Mouse (Mus musculus): ENCODE results near the gene Nhlrc1.

The Nhlrc1 gene

DNA sequence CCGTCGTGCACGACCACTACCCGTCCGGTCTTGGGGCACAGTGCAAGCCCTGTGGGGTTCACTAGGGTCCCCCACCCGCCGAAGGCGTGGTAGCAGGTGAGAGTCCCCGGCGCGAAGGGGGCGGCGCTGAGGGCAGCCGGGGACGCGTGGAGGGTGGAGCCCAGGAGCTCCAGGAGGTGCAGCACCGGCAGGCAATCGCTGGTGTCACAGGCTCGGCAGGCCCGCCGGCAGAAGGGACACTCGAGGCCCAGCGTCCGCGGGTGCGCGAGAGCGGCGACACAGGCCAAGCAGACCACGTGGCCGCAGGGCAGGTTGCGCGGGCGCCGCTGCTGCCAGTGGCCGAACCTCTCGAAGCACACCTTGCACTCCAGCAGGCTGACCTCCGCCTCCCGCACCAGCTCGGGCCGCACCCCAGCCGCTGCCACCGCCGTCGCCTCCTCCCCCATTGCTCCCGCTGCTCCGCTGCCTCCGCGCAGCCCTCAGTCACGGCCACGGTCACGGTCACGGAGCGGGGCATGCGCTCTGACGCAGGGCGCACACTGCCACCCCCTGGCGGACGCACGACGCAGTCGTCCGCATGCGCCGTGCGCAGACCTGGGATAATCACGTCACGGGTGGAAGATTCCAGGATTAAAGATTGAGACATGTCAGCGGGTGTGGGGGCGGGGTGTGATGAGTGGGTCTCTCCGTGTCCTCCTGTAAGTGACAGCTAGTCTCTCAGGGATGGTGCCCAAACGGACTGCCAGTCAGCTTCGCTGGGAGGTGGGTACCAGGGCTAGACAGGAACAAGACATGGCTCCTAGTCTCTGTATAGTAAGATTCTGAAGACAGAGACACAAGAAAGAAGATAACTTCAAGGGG is at the start of gene Nhlrc1:
Gene Nhlrc1 (minus strand): TSS at position 517 of the 861 bp plus-strand sequence.
- DNase-seq (ENCODE audit: low spot score), result peak; percentile 73

GRCm38 (mm10) chr13:47063985-47064760 is 49.5 kb upstream of the Nhlrc1 start:
- DNase-seq (ENCODE audit: low spot score), result no peak

- DNase-seq (ENCODE audit: low spot score), result peak; percentile 36
These were observed 48.1 kb upstream of the Nhlrc1 start for GRCm38 (mm10) chr13:47062756-47063155.

GRCm38 (mm10) chr13:47056781-47057180 is 42.1 kb upstream of the Nhlrc1 start:
- DNase-seq (ENCODE audit: low spot score), result no peak

DNA sequence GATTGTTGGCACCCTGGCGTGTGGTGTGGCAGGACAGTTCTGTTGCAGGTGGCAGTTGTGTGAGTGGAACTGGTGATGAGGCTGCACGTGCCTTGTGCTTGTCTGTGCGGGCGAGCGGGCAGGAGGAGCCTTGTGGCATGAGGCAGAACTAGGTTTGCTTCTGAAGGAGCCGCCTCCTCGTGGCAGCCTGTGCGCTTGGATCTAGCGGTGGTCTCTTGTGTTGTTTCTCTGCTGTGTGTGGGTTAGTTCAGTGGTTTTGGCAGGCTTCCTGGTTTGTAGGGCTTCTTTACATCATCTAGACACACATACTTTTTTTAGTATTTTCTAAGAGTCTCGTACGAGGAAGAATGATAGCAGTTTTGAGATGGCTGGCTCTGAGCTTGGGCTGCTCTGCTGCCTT is 41.5 kb upstream of the Nhlrc1 start:
- DNase-seq (ENCODE audit: low spot score), result no peak

- no peak for DNase-seq (ENCODE audit: low spot score)
These were observed 39.3 kb upstream of the Nhlrc1 start for GRCm38 (mm10) chr13:47053971-47054370.

DNA sequence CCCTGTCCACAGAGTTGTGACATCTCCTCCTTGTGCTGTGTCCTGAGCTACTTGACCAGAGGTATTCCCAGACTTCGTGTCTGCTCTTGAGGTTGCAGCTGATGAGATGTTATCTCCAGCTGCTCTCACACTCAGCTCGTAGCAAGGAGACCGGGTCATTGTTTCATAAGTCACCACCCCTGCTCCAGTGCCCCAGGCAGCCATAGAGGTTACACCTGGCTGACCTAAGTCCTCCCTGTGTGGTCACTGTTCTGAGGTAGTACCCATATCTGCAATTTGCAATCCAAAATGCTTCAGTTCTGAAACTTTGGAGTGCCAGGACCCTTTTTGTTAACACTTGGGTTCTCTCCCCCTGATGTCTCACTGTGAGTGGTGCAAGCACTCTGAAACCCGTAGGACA is 35.4 kb upstream of the Nhlrc1 start:
- DNase-seq (ENCODE audit: low spot score), result no peak

- DNase-seq (ENCODE audit: low spot score), result no peak
These were observed 33.3 kb upstream of the Nhlrc1 start for GRCm38 (mm10) chr13:47047996-47048395.

- DNase-seq (ENCODE audit: low spot score), result no peak
These were observed 29.9 kb upstream of the Nhlrc1 start, which contains the start of gene Tpmt for GRCm38 (mm10) chr13:47044617-47044947. Gene Tpmt (minus strand): TSS chr13:47044737.

GRCm38 (mm10) chr13:47043833-47044616 is 29.4 kb upstream of the Nhlrc1 start:
- no peak for DNase-seq (ENCODE audit: low spot score)

DNA sequence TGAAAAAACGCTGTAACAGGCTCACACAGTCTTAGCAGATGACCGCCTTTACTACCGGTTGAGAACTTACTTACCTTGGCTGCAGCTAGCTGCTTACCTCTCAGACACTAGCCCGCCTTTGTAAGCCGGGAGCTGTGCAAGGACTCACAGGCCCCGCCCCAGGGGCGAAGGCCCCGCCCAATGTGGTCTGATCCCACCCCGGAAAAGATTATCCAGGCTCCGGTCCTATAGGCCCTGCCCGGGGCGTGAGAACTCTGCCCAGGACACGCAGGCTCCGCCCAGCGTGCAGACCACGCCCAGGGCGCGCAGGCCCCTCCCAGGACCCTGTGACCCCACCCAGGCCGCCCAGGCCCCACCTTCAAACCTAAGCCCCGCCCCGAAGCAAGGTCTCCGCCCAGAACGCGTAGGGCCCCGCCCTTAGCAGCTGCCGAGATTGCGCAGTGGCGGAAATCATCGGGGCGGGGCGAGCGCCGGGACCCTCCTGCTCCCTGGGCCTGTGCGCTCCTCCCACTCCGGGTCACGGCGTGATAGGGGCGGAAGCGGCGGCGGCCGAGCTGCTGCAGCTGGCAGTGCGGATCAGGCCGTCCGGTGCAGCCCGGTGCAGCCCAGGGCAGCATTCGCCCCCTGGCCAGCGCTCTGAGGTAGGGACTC is 28.5 kb upstream of the Nhlrc1 start, which contains the start of gene Kdm1b:
Gene Kdm1b (plus strand): TSS at position 470 of the 651 bp plus-strand sequence.
- peak; percentile 100 for DNase-seq (ENCODE audit: low spot score)

DNA sequence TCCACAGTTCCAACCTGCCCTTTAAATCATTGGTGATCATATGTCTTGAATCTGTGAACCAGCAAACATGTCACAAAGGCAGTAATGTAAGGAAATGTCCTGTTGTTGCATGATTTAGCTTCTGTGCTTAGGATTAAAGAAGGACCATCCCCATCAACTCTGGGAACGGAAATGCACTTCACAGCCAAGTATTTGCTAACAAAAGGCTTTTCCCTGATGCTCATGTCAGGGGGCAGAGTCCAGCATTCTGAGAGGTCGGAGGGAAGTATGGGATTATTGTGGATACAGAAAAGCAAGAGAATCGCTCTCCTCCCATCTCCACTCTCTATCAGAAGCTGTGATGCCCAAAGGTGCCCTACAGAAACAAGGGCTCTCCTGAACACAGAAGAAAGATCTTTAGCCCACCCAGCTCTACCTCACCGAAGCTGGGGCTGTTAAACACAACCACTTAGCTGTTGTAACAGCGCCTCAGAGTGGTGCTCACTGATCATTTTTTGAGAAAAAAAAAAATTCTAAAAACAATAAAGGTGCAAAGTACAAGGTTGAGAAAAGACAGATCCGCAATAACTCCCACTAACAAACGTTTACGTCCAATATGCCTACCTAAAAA is 27.5 kb upstream of the Nhlrc1 start:
- DNase-seq (ENCODE audit: low spot score), result no peak

GRCm38 (mm10) chr13:47040061-47040460 is 25.4 kb upstream of the Nhlrc1 start:
- no peak for DNase-seq (ENCODE audit: low spot score)

- DNase-seq (ENCODE audit: low spot score), result no peak
These were observed 23.3 kb upstream of the Nhlrc1 start for GRCm38 (mm10) chr13:47037946-47038345.

- no peak for DNase-seq (ENCODE audit: low spot score)
These were observed 19.0 kb upstream of the Nhlrc1 start for GRCm38 (mm10) chr13:47033602-47034001.

- no peak for DNase-seq (ENCODE audit: low spot score)
These were observed 15.9 kb upstream of the Nhlrc1 start for GRCm38 (mm10) chr13:47030376-47031107.

GRCm38 (mm10) chr13:47020798-47021197 is 6.1 kb upstream of the Nhlrc1 start:
- no peak for DNase-seq (ENCODE audit: low spot score)

- DNase-seq (ENCODE audit: low spot score), result no peak
These were observed 5.1 kb upstream of the Nhlrc1 start for GRCm38 (mm10) chr13:47019774-47020173.

DNA sequence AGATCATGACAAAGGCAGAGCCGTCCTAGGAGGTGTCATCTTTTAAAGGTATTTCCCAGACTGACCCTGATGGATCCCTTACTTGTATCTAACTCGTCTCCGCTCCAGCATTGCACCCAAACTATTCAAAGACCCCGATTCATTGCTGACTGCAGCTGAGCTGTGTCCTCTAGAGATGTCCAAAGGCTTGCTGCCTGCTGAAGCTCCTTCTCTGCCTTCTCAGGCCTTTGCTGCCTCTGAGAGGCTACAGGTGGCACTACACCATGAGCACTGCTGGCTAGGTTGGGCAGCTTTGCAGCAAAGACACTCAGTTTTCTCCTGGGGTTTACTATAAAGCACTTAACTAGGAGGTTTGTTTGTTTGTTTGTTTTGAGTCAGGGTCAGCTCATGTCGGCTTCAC is 2.6 kb upstream of the Nhlrc1 start:
- DNase-seq (ENCODE audit: low spot score), result peak; percentile 22

GRCm38 (mm10) chr13:47015195-47015501 is 498 bp upstream of the Nhlrc1 start:
- DNase-seq (ENCODE audit: low spot score), result no peak

GRCm38 (mm10) chr13:47013740-47014139 is 910 bp downstream of the Nhlrc1 start:
- no peak for DNase-seq (ENCODE audit: low spot score)

All from urinary bladder, postnatal 25 days (tissue).